Mouse (Mus musculus): ENCODE data around the gene Wnt3a. TPM values are rescaled to one million over a fixed set of nuclear protein-coding genes. Genes with fewer than 3 reads are reported as not detected.

Gene Wnt3a
- polyA plus RNA-seq, 1 experiment from 2014 or later: 8.7 TPM

GRCm38 (mm10) chr11:59278047-59278446 lies 12.5 kb downstream of the Wnt3a start:
- Histone ChIP-seq H3K4me3 (no peak overlapping the region), H3K27me3 (ENCODE audit: low read depth, poor library complexity, severe bottlenecking) (peaks cover 66% of the 10 kb centered on the region), H3K9me3 (replicated peaks) (no peaks in the 10 kb centered on the region), H3K36me3 (no peaks in the 10 kb centered on the region), H3K4me1 (peaks cover 7% of the 10 kb centered on the region; the same call in 1 of the 2 replicates), H3K27ac (replicated peaks) (no peak overlapping the region)
- 75% methylated on average over 4 of the region's 4 CpGs for WGBS
- DNase-seq (ENCODE audit: low spot score): no peak

- H3K27me3 ChIP-seq (ENCODE audit: low read depth, poor library complexity, severe bottlenecking): peaks cover 64% of the 10 kb centered on the region
- DNase-seq (ENCODE audit: low spot score): no peak
- WGBS: 49% methylated on average over 2 of the region's 2 CpGs
These were observed 13.7 kb downstream of the Wnt3a start for GRCm38 (mm10) chr11:59276877-59277276.

GRCm38 (mm10) chr11:59274184-59274583 lies 16.4 kb downstream of the Wnt3a start:
- peaks cover 58% of the 10 kb centered on the region for H3K27me3 ChIP-seq (ENCODE audit: low read depth, poor library complexity, severe bottlenecking)
- no peak overlapping the region for H3K27ac ChIP-seq (replicated peaks)
- 85% methylated on average over 3 of the region's 3 CpGs for WGBS

More at GRCm38 (mm10) chr11:59276877-59277276, 13.7 kb downstream of the Wnt3a start:
- H3K27ac ChIP-seq (replicated peaks): no peak overlapping the region
- peaks cover 7% of the 10 kb centered on the region; the same call in 1 of the 2 replicates for H3K4me1 ChIP-seq
- H3K9me3 ChIP-seq (replicated peaks): no peaks in the 10 kb centered on the region
- H3K4me3 ChIP-seq: no peak overlapping the region
- 0 out of 2 replicates have a peak, but pooled peaks cover 8% of the 10 kb centered on the region for H3K36me3 ChIP-seq

GRCm38 (mm10) chr11:59266727-59267126 lies 23.8 kb downstream of the Wnt3a start:
- 10% methylated on average over 6 of the region's 6 CpGs for WGBS
- H3K36me3 ChIP-seq: peaks cover 16% of the 10 kb centered on the region
- peaks cover 15% of the 10 kb centered on the region for H3K9me3 ChIP-seq (replicated peaks)
- 0 out of 2 replicates have a peak overlapping the region, but pooled peaks have one; percentile 12 for H3K4me3 ChIP-seq
- DNase-seq (ENCODE audit: low spot score): peak; percentile 27
- peaks cover 48% of the 10 kb centered on the region for H3K4me1 ChIP-seq
- peaks cover 87% of the 10 kb centered on the region for H3K27me3 ChIP-seq (ENCODE audit: low read depth, poor library complexity, severe bottlenecking)
- H3K27ac ChIP-seq (replicated peaks): peak overlapping the region; percentile 69

More at GRCm38 (mm10) chr11:59274184-59274583, 16.4 kb downstream of the Wnt3a start:
- Histone ChIP-seq H3K36me3 (peaks cover 18% of the 10 kb centered on the region), H3K4me1 (peaks cover 7% of the 10 kb centered on the region; the same call in 1 of the 2 replicates), H3K4me3 (no peak overlapping the region), H3K9me3 (replicated peaks) (peaks cover 2% of the 10 kb centered on the region; the same call in 1 of the 2 replicates)
- DNase-seq (ENCODE audit: low spot score): no peak

- no peak for DNase-seq (ENCODE audit: low spot score)
- peaks cover 48% of the 10 kb centered on the region for H3K4me1 ChIP-seq
- peak overlapping the region; percentile 87 for H3K27ac ChIP-seq (replicated peaks)
- 49% methylated on average over 8 of the region's 8 CpGs for WGBS
- peak overlapping the region; percentile 60 for H3K4me3 ChIP-seq
- peaks cover 16% of the 10 kb centered on the region for H3K36me3 ChIP-seq
- peaks cover 93% of the 10 kb centered on the region for H3K27me3 ChIP-seq (ENCODE audit: low read depth, poor library complexity, severe bottlenecking)
- peaks cover 15% of the 10 kb centered on the region for H3K9me3 ChIP-seq (replicated peaks)
These were observed 25.3 kb downstream of the Wnt3a start for GRCm38 (mm10) chr11:59265154-59265813.

GRCm38 (mm10) chr11:59264593-59264992 lies 26.0 kb downstream of the Wnt3a start:
- Histone ChIP-seq H3K4me3 (peak overlapping the region; percentile 60), H3K4me1 (peaks cover 48% of the 10 kb centered on the region), H3K27me3 (ENCODE audit: low read depth, poor library complexity, severe bottlenecking) (peaks cover 98% of the 10 kb centered on the region), H3K36me3 (peaks cover 11% of the 10 kb centered on the region), H3K27ac (replicated peaks) (peak overlapping the region; percentile 87), H3K9me3 (replicated peaks) (peaks cover 15% of the 10 kb centered on the region)
- WGBS: 2% methylated on average over 8 of the region's 8 CpGs
- no peak for DNase-seq (ENCODE audit: low spot score)

GRCm38 (mm10) chr11:59263870-59264563 lies 26.5 kb downstream of the Wnt3a start:
- peak; percentile 86 for DNase-seq (ENCODE audit: low spot score)
- Histone ChIP-seq H3K36me3 (peaks cover 5% of the 10 kb centered on the region), H3K27me3 (ENCODE audit: low read depth, poor library complexity, severe bottlenecking) (peaks cover 94% of the 10 kb centered on the region), H3K4me3 (peak overlapping the region; percentile 60), H3K9me3 (replicated peaks) (peaks cover 11% of the 10 kb centered on the region), H3K4me1 (peaks cover 48% of the 10 kb centered on the region), H3K27ac (replicated peaks) (peak overlapping the region; percentile 87)
- WGBS: under 1% methylated on average over 56 of the region's 56 CpGs

GRCm38 (mm10) chr11:59262308-59262707 lies 28.2 kb downstream of the Wnt3a start:
- Histone ChIP-seq H3K27ac (replicated peaks) (no peak overlapping the region), H3K36me3 (no peaks in the 10 kb centered on the region), H3K9me3 (replicated peaks) (no peaks in the 10 kb centered on the region), H3K27me3 (ENCODE audit: low read depth, poor library complexity, severe bottlenecking) (peaks cover 91% of the 10 kb centered on the region), H3K4me1 (peaks cover 45% of the 10 kb centered on the region), H3K4me3 (no peak overlapping the region)
- DNase-seq (ENCODE audit: low spot score): no peak

- H3K4me1 ChIP-seq: peaks cover 31% of the 10 kb centered on the region
- H3K4me3 ChIP-seq: no peak overlapping the region
- no peak overlapping the region for H3K27ac ChIP-seq (replicated peaks)
- DNase-seq (ENCODE audit: low spot score): no peak
- H3K27me3 ChIP-seq (ENCODE audit: low read depth, poor library complexity, severe bottlenecking): peaks cover 91% of the 10 kb centered on the region
- H3K36me3 ChIP-seq: no peaks in the 10 kb centered on the region
- 81% methylated on average over 10 of the region's 10 CpGs for WGBS
- H3K9me3 ChIP-seq (replicated peaks): no peaks in the 10 kb centered on the region
These were observed 29.7 kb downstream of the Wnt3a start for GRCm38 (mm10) chr11:59260706-59261493.

GRCm38 (mm10) chr11:59259647-59260046 lies 30.9 kb downstream of the Wnt3a start:
- H3K4me1 ChIP-seq: peaks cover 19% of the 10 kb centered on the region
- no peak overlapping the region for H3K4me3 ChIP-seq
- 90% methylated on average over 7 of the region's 7 CpGs for WGBS
- H3K9me3 ChIP-seq (replicated peaks): no peaks in the 10 kb centered on the region
- H3K27ac ChIP-seq (replicated peaks): no peak overlapping the region
- no peaks in the 10 kb centered on the region for H3K36me3 ChIP-seq
- H3K27me3 ChIP-seq (ENCODE audit: low read depth, poor library complexity, severe bottlenecking): peaks cover 89% of the 10 kb centered on the region
- DNase-seq (ENCODE audit: low spot score): no peak

- WGBS: 76% methylated on average over 10 of the region's 10 CpGs
- peaks cover 8% of the 10 kb centered on the region; the same call in 1 of the 2 replicates for H3K36me3 ChIP-seq
- H3K27ac ChIP-seq (replicated peaks): no peak overlapping the region
- no peak for DNase-seq (ENCODE audit: low spot score)
- H3K4me1 ChIP-seq: no peaks in the 10 kb centered on the region
- no peak overlapping the region for H3K4me3 ChIP-seq
- H3K9me3 ChIP-seq (replicated peaks): no peaks in the 10 kb centered on the region
- peaks cover 43% of the 10 kb centered on the region for H3K27me3 ChIP-seq (ENCODE audit: low read depth, poor library complexity, severe bottlenecking)
These were observed 42.5 kb downstream of the Wnt3a start for GRCm38 (mm10) chr11:59248101-59248500.

- peaks cover 59% of the 10 kb centered on the region for H3K27me3 ChIP-seq (ENCODE audit: low read depth, poor library complexity, severe bottlenecking)
- H3K4me1 ChIP-seq: peaks cover 21% of the 10 kb centered on the region
- H3K4me3 ChIP-seq: no peak overlapping the region
- WGBS: 58% methylated on average over 6 of the region's 6 CpGs
- DNase-seq (ENCODE audit: low spot score): no peak
- no peak overlapping the region for H3K27ac ChIP-seq (replicated peaks)
- H3K9me3 ChIP-seq (replicated peaks): no peaks in the 10 kb centered on the region
- H3K36me3 ChIP-seq: peaks cover under 1% of the 10 kb centered on the region; the same call in 1 of the 2 replicates
These were observed 46.7 kb downstream of the Wnt3a start for GRCm38 (mm10) chr11:59243856-59244255.
